Mouse (Mus musculus) CH12.LX (cell line): Measurements from ENCODE around the gene Med19.

Experiments used
- POLR2A ChIP-seq: IDR thresholded peaks from 2 replicates; pipeline ENCODE4 v1.6.1; 2011; ENCODE audit warnings: low read depth, mild to moderate bottlenecking, improper control_type of control experiment, low read length
- TCF12 ChIP-seq: IDR thresholded peaks from 2 replicates; pipeline ENCODE4 v1.6.1; 2014; ENCODE audit warnings: low read depth, mild to moderate bottlenecking, inconsistent platforms, low read length, improper control_type of control experiment
- UBTF ChIP-seq: IDR thresholded peaks from 2 replicates; pipeline ENCODE4 v1.6.1; 2012; ENCODE audit warnings: low read depth, mild to moderate bottlenecking, inconsistent platforms, low read length, improper control_type of control experiment, moderate library complexity

GRCm38 (mm10) chr2:84635611-84636010 is 42.6 kb upstream of the Med19 start:
- no peak for TF ChIP-seq POLR2A
- TF ChIP-seq UBTF, result no peak
- no peak for TF ChIP-seq TCF12
